Mouse (Mus musculus) mature B cell (primary cell): ENCODE measurements around the gene Ttc26.
"Not testable (repeated sequence)": the region's sequence is repeated elsewhere in the genome, so short reads cannot be mapped to it uniquely, and the experiment has no call there.

Experiments
- in situ Hi-C: fragments of 300-500 bp; cut with MboI; formaldehyde crosslinking; loops from 2 replicates; pipeline ENCODE4 v1.14.3; 2019

Gene Ttc26

GRCm38 (mm10) chr6:38456425-38456824, 75.2 kb downstream of the Ttc26 start:
- in situ Hi-C loops = not testable (repeated sequence)

- in situ Hi-C loops = no loop called here
Measured at GRCm38 (mm10) chr6:38458075-38458474, 76.8 kb downstream of the Ttc26 start.

DNA sequence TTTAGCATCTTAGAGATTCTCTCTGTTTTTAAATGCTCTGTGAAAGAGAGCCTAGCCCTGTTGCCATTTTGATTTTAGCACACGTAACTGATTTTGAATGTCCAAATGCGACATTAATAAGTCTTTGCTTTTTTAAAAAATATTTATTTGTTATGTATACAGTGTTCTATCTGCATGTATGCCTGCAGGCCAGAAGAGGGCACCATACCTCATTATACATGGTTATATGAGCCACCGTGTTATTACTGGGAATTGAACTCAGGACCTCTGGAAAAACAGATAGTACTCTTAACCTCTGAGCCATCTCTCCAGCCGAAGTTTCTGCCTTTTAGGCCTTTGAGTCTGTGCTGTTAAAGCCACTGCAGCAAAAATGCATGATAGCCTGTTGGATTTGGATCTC, 88.3 kb downstream of the Ttc26 start:
- in situ Hi-C loops = no loop called here
